Mouse (Mus musculus): ENCODE results near the gene Brd7. TPM values are rescaled to one million over a fixed set of nuclear protein-coding genes. Genes with fewer than 3 reads are reported as not detected.

Gene Brd7
- polyA plus RNA-seq (2015; fragmentation: Nextera tagmentation; extraction: Ambion mirVana), result 75.2 TPM in 2 replicates

DNA sequence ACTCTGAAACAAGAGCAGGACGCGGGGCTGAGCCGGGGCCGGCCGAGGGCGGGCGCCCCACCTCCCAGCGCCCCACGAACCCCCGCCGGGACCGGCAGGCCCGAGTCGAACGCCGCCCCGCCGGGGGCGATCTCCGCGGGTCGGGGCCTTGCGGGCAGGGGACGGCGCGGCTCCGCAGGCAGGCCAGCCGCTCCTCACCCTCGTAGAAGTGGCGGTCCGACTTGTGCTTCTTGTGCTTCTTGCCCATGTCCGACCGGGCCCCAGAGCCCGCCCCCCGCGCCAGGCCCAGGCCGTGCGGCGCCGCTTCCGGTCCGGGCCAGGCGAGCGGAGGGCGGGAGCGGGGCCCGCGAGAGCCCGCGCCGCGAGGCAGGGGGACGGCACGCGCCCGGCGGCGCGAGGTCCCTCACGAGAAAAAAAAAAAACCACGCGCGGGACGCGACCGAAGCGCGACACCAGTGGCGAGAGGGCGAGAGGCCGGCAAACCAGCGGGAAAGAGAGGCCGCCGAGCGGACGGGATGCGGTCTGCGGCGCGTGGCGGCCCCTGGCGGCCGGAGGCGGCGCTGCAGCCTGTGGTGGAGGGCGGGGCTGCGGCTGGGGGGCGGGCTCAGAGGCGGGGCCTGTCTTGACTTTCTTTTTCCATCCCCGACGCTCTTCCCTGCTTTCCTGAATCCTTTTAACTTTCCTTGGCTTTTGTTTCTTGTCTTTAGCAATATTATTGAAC lies at the start of gene Brd7:
TSS of gene Brd7 (minus strand) at position 487 of the 721 bp plus-strand sequence.
- H3K27ac ChIP-seq, result peak within 1 kb of the TSS; percentile 75
- peak within 1 kb of the TSS; percentile 80 for H3K4me2 ChIP-seq
- WGBS, result under 1% methylated on average over 70 of the region's 91 CpGs

GRCm38 (mm10) chr8:88411461-88411860 lies 49.5 kb upstream of the Brd7 start:
- H3K36me3 ChIP-seq (ENCODE audit: poor library complexity, severe bottlenecking), result no peaks in the 10 kb centered on the region
- no peak overlapping the region for H3K27ac ChIP-seq
- ATAC-seq, result no peak
- H3K4me1 ChIP-seq, result no peaks in the 10 kb centered on the region
- H3K27me3 ChIP-seq, result no peaks in the 10 kb centered on the region
- no peak overlapping the region for H3K4me3 ChIP-seq
- H3K4me2 ChIP-seq, result no peak overlapping the region
- H3K9me3 ChIP-seq (replicated peaks), result peaks cover 6% of the 10 kb centered on the region; the same call in 1 of the 2 replicates
- H3K9ac ChIP-seq, result no peak overlapping the region
- WGBS, result 71% methylated on average over 6 of the region's 6 CpGs

More for the DNA sequence above, at the start of gene Brd7:
- peaks cover 26% of the 10 kb centered on the region for H3K36me3 ChIP-seq (ENCODE audit: poor library complexity, severe bottlenecking)
- peak within 1 kb of the TSS; percentile 99 for H3K4me3 ChIP-seq
- 0 out of 2 replicates have a peak, but pooled peaks cover 4% of the 10 kb centered on the region for H3K9me3 ChIP-seq (replicated peaks)
- ATAC-seq, result peak; percentile 89
- H3K27me3 ChIP-seq, result peaks cover 5% of the 10 kb centered on the region; the same call in 1 of the 2 replicates
- H3K4me1 ChIP-seq, result peaks cover 25% of the 10 kb centered on the region
- peak within 1 kb of the TSS; percentile 98 for H3K9ac ChIP-seq

- H3K4me1 ChIP-seq, result no peaks in the 10 kb centered on the region
- H3K9ac ChIP-seq, result no peak overlapping the region
- WGBS, result 69% methylated on average over 11 of the region's 11 CpGs
- H3K4me3 ChIP-seq, result no peak overlapping the region
- ATAC-seq, result no peak
- H3K27ac ChIP-seq, result no peak overlapping the region
- no peak overlapping the region for H3K4me2 ChIP-seq
- H3K36me3 ChIP-seq (ENCODE audit: poor library complexity, severe bottlenecking), result no peaks in the 10 kb centered on the region
- peaks cover 9% of the 10 kb centered on the region; the same call in 1 of the 2 replicates for H3K9me3 ChIP-seq (replicated peaks)
- H3K27me3 ChIP-seq, result no peaks in the 10 kb centered on the region
Observed at GRCm38 (mm10) chr8:88409401-88409940, 47.5 kb upstream of the Brd7 start.

DNA sequence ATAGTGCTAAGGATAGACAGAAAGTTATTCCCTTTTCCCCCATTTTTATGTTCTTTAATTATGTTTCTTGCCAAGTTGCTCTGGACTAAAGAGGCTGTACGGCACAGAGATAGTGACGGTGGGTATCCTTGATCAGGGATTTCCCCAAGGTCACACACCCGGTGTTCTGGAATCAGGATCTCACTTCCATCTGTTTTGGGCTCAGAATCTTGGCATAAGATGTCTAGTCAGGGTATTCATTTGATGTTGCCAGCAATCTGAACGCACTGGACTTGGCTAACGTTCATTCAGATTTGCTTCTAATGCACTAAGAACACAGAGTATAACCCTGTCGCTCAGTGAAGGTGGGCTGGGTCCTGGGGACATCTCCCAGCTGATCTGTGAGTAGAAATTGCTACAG lies 45.7 kb upstream of the Brd7 start:
- no peak for ATAC-seq
- WGBS, result 94% methylated on average over 6 of the region's 6 CpGs

GRCm38 (mm10) chr8:88398060-88398459 lies 36.1 kb upstream of the Brd7 start:
- Histone ChIP-seq H3K4me3 (no peak overlapping the region), H3K9ac (no peak overlapping the region), H3K4me2 (no peak overlapping the region), H3K9me3 (replicated peaks) (no peaks in the 10 kb centered on the region), H3K36me3 (ENCODE audit: poor library complexity, severe bottlenecking) (no peaks in the 10 kb centered on the region), H3K4me1 (no peaks in the 10 kb centered on the region), H3K27ac (no peak overlapping the region), H3K27me3 (no peaks in the 10 kb centered on the region)
- ATAC-seq, result no peak
- 97% methylated on average over 4 of the region's 4 CpGs for WGBS

More for the DNA sequence above, 45.7 kb upstream of the Brd7 start:
- H3K4me2 ChIP-seq, result no peak overlapping the region
- no peak overlapping the region for H3K9ac ChIP-seq
- H3K36me3 ChIP-seq (ENCODE audit: poor library complexity, severe bottlenecking), result no peaks in the 10 kb centered on the region
- no peaks in the 10 kb centered on the region for H3K27me3 ChIP-seq
- H3K4me3 ChIP-seq, result no peak overlapping the region
- H3K4me1 ChIP-seq, result no peaks in the 10 kb centered on the region
- H3K9me3 ChIP-seq (replicated peaks), result peaks cover 9% of the 10 kb centered on the region; the same call in 1 of the 2 replicates
- no peak overlapping the region for H3K27ac ChIP-seq

DNA sequence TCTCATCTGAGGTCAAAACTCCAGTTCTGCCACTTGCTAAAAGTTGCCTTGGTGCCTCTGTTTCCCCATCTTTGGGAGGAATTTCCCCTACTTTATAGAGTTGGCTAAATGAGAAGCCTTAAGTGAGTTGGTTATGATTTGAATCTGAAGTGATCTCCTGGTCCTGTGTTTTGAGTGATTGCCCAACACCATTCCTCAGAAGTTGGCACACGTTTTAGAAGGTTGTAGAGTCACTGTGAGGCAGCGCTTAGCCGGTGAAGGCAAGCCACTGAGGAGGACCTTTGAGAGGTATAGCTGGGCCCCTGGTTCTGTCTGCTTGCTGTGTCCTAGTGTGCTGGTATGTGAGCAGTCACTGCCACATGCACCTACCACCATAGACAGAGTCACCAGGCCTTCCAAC lies 31.3 kb upstream of the Brd7 start:
- H3K9me3 ChIP-seq (replicated peaks), result no peaks in the 10 kb centered on the region
- ATAC-seq, result no peak
- no peak overlapping the region for H3K27ac ChIP-seq
- H3K4me1 ChIP-seq, result no peaks in the 10 kb centered on the region
- WGBS, result 81% methylated on average over 3 of the region's 3 CpGs
- no peak overlapping the region for H3K4me2 ChIP-seq
- H3K9ac ChIP-seq, result no peak overlapping the region
- no peaks in the 10 kb centered on the region for H3K27me3 ChIP-seq
- H3K36me3 ChIP-seq (ENCODE audit: poor library complexity, severe bottlenecking), result no peaks in the 10 kb centered on the region
- H3K4me3 ChIP-seq, result no peak overlapping the region

DNA sequence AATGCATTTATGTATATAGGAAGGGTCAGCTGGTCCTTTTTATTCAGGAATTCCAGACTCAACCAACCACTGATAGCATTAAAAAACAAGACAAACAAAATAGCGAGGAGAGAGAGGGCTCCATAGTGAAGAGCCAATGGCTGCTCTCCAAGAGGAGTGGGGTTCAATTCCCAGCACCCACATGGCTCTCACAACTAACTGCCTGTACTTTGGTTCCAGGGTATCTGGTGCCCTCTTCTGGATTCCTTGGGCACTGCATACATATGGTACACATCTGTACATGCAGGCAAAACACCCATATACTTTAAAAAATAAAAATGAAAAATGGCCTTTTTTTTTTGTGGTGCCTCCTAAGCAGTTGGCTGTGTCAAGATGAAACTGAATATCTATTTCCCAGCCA lies 28.8 kb upstream of the Brd7 start:
- no peak overlapping the region for H3K9ac ChIP-seq
- H3K27me3 ChIP-seq, result no peaks in the 10 kb centered on the region
- no peak overlapping the region for H3K4me3 ChIP-seq
- H3K36me3 ChIP-seq (ENCODE audit: poor library complexity, severe bottlenecking), result no peaks in the 10 kb centered on the region
- WGBS, result 89% methylated on average over 1 of the region's 1 CpGs
- peaks cover 5% of the 10 kb centered on the region; the same call in 1 of the 2 replicates for H3K4me1 ChIP-seq
- H3K9me3 ChIP-seq (replicated peaks), result no peaks in the 10 kb centered on the region
- H3K4me2 ChIP-seq, result no peak overlapping the region
- no peak overlapping the region for H3K27ac ChIP-seq
- ATAC-seq, result no peak

DNA sequence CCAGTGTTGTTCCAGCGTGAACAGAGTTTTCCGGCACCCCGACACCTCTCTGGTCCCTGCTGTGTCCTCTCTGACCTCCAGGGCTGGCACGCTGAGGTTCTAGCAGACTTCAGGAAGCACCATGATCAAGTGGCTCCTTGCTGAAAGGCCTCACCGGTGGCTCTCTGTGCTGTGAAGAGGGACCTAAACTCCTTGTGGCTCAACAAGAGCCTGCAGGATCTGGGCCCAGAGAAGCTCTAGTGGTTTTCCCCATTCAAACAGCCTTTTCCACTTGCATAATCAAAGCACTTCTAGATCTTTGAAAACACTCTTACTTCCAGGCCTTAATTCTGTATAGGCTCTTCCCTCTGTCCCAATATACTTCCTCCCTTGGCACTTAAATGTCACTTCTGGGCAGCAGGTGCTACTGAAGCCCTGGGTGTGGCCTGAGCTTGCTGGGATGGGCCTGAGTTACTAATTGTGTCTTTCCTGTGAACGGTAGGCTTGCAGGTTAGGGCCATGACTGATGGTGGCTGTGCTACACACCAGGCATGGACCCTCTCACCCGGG lies 26.8 kb upstream of the Brd7 start:
- no peak for ATAC-seq
- Histone ChIP-seq H3K27ac (no peak overlapping the region), H3K36me3 (ENCODE audit: poor library complexity, severe bottlenecking) (no peaks in the 10 kb centered on the region), H3K4me3 (no peak overlapping the region), H3K4me1 (peaks cover 5% of the 10 kb centered on the region; the same call in 1 of the 2 replicates), H3K9me3 (replicated peaks) (no peaks in the 10 kb centered on the region), H3K27me3 (no peaks in the 10 kb centered on the region), H3K9ac (no peak overlapping the region), H3K4me2 (no peak overlapping the region)
- WGBS, result 83% methylated on average over 7 of the region's 7 CpGs

DNA sequence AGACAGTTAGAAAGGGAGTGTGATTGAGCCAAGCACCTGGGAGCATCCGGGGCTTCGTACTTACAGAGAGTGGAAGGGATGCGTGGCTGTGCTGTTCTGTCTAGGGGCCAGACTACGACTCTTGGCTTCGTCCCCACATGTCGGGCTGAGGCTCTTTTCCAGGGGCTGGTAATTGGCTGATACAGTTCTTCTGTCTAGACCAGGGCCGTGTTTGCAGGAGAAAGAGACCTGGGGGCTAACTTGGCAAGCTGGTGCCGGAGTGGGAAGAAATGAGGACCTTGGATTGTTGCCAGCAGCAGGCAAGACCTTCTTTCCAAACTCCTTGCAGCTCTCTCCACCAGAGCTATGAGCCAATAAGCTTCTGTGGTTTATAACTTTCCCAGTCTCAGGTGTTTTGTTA lies 25.9 kb upstream of the Brd7 start:
- no peak overlapping the region for H3K4me2 ChIP-seq
- WGBS, result 54% methylated on average over 8 of the region's 8 CpGs
- ATAC-seq, result no peak
- no peak overlapping the region for H3K4me3 ChIP-seq
- no peak overlapping the region for H3K27ac ChIP-seq
- H3K36me3 ChIP-seq (ENCODE audit: poor library complexity, severe bottlenecking), result no peaks in the 10 kb centered on the region
- no peaks in the 10 kb centered on the region for H3K27me3 ChIP-seq
- peaks cover 6% of the 10 kb centered on the region for H3K4me1 ChIP-seq
- no peak overlapping the region for H3K9ac ChIP-seq
- H3K9me3 ChIP-seq (replicated peaks), result no peaks in the 10 kb centered on the region

GRCm38 (mm10) chr8:88383164-88383556 lies 21.2 kb upstream of the Brd7 start:
- WGBS, result 79% methylated on average over 2 of the region's 2 CpGs
- Histone ChIP-seq H3K4me3 (no peak overlapping the region), H3K4me1 (peaks cover 19% of the 10 kb centered on the region), H3K36me3 (ENCODE audit: poor library complexity, severe bottlenecking) (no peaks in the 10 kb centered on the region), H3K9me3 (replicated peaks) (no peaks in the 10 kb centered on the region), H3K27ac (0 out of 2 replicates have a peak overlapping the region, but pooled peaks have one; percentile 36), H3K27me3 (no peaks in the 10 kb centered on the region; the same call in 1 of the 2 replicates), H3K4me2 (no peak overlapping the region), H3K9ac (no peak overlapping the region)
- no peak for ATAC-seq

DNA sequence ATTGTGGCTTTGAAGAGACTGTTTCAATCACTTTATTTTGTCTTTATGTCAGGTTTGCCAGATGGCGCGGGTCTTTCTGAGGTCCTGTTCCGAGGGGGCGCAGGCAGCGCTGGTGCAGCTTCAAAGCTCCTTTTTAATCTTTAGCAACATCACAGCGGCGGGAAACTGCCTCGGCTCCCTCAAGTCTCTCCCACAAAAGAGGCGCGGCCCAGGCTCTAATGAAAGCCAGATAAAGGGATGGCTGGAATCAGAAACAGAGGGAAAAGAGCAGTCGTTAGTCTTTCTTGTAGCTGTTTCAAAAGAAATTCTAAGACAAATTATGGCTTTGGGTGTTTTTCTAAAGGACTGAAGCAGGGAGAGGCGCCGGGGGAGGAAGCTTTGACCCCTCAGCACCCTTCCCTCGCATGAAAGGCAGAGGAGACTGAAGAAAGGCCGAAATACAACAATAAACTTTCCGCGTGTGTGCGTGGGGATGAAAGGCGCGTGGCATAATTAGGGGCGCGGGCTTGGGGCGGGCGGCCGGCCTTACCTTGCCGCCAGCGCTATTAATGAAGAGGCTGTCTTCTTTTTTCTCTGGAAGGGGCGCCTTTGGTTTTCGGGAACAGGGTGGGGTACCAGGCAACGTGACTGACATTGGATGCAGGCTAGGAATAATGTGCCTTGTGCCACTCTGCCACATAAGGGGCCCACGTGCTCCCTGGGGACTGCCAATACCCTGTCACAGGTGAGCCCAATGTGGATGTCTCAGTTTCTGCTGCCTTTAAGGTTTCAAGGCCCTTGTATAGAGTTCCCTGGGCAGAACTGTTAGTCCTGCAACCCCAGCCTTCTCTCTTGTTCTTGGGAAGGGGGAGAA lies 20.5 kb upstream of the Brd7 start:
- Histone ChIP-seq H3K36me3 (ENCODE audit: poor library complexity, severe bottlenecking) (no peaks in the 10 kb centered on the region), H3K4me3 (no peak overlapping the region), H3K27ac (peak overlapping the region; percentile 62; the same call in 1 of the 2 replicates), H3K27me3 (no peaks in the 10 kb centered on the region; the same call in 1 of the 2 replicates), H3K4me1 (peaks cover 16% of the 10 kb centered on the region), H3K9ac (no peak overlapping the region), H3K9me3 (replicated peaks) (no peaks in the 10 kb centered on the region), H3K4me2 (peak overlapping the region; percentile 42)
- WGBS, result 19% methylated on average over 31 of the region's 31 CpGs
- peak; percentile 58; the same call in 1 of the 2 replicates for ATAC-seq
